Mouse (Mus musculus): ENCODE data around the gene Pigu. TPM values are rescaled to one million over a fixed set of nuclear protein-coding genes. Genes with fewer than 3 reads are reported as not detected.
A peak's percentile ranks its signal among the peaks of the same experiment; 100 is the strongest.

Gene Pigu
- polyA plus RNA-seq, 1 experiment from 2014 or later: 56.1 TPM

GRCm38 (mm10) chr2:155385731-155386533 is 28.7 kb upstream of the Pigu start:
- Histone ChIP-seq H3K4me3 (ENCODE audit: low read depth, low read length) (no peak overlapping the region), H3K4me2 (ENCODE audit: low read depth) (peak overlapping the region; percentile 9; the same call in 1 of the 2 replicates), H3K27me3 (ENCODE audit: control insufficient read depth, insufficient read depth, low read length) (no peaks in the 10 kb centered on the region), H3K9ac (ENCODE audit: low read length) (peak overlapping the region; percentile 6; the same call in 1 of the 2 replicates), H3K4me1 (ENCODE audit: control insufficient read depth, insufficient read depth, low read length) (peaks cover 20% of the 10 kb centered on the region), H3K9me3 (ENCODE audit: control insufficient read depth, low read length) (no peaks in the 10 kb centered on the region), H3K36me3 (ENCODE audit: control insufficient read depth, insufficient read depth, low read length) (peaks cover 3% of the 10 kb centered on the region; the same call in 1 of the 2 replicates), H3K27ac (ENCODE audit: low read depth, low read length) (no peak overlapping the region)
- 34% methylated on average over 18 of the region's 18 CpGs for WGBS
- peak; percentile 15 for DNase-seq (ENCODE audit: low spot score)
- no peak for ATAC-seq (ENCODE audit: insufficient read depth, low FRiP score, low TSS enrichment)

- Histone ChIP-seq H3K4me2 (ENCODE audit: low read depth) (peak overlapping the region; percentile 20; the same call in 1 of the 2 replicates), H3K27me3 (ENCODE audit: control insufficient read depth, insufficient read depth, low read length) (no peaks in the 10 kb centered on the region), H3K9ac (ENCODE audit: low read length) (no peak overlapping the region), H3K4me3 (ENCODE audit: low read depth, low read length) (no peak overlapping the region), H3K27ac (ENCODE audit: low read depth, low read length) (no peak overlapping the region), H3K36me3 (ENCODE audit: control insufficient read depth, insufficient read depth, low read length) (peaks cover 3% of the 10 kb centered on the region; the same call in 1 of the 2 replicates), H3K9me3 (ENCODE audit: control insufficient read depth, low read length) (no peaks in the 10 kb centered on the region), H3K4me1 (ENCODE audit: control insufficient read depth, insufficient read depth, low read length) (peaks cover 20% of the 10 kb centered on the region)
- no peak for ATAC-seq (ENCODE audit: insufficient read depth, low FRiP score, low TSS enrichment)
- 32% methylated on average over 7 of the region's 7 CpGs for WGBS
- DNase-seq (ENCODE audit: low spot score): peak; percentile 78
Observed at GRCm38 (mm10) chr2:155385090-155385489, 27.9 kb upstream of the Pigu start.

DNA sequence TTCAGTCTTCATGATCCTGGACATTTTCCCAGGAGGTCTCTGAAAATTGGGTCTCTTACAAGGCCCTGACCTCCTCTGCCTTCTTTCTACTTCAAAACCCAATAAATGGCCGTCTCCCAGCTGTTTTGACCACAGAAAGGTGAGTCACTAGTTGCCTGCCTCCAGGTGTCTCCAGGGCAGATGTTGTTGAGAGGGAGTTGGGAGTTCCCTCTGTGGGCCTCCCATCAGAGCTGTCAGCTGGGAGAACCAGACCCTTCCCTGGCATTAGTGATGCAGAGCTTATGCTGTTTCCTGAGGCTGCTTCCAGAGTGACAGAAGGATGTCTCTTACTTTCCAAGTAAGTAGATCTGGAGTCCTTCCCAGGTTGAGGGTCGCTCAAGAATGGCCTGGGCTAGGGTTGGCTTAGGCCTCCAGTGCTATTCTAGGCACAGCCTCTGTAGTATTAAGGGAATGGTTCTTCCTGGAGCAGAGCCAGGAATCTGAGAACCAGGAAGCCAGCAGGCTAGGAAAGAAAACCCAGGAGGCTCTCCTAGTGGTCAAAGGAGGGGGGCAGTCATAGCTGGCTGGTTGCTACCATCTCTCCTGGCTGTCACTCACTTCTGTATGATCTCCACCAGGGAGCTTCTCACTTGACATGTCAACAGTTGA is 25.7 kb upstream of the Pigu start:
- Histone ChIP-seq H3K4me2 (ENCODE audit: low read depth) (peak overlapping the region; percentile 82), H3K9ac (ENCODE audit: low read length) (no peak overlapping the region), H3K9me3 (ENCODE audit: control insufficient read depth, low read length) (no peaks in the 10 kb centered on the region), H3K4me3 (ENCODE audit: low read depth, low read length) (peak overlapping the region; percentile 80), H3K4me1 (ENCODE audit: control insufficient read depth, insufficient read depth, low read length) (peaks cover 20% of the 10 kb centered on the region), H3K27ac (ENCODE audit: low read depth, low read length) (no peak overlapping the region), H3K27me3 (ENCODE audit: control insufficient read depth, insufficient read depth, low read length) (no peaks in the 10 kb centered on the region), H3K36me3 (ENCODE audit: control insufficient read depth, insufficient read depth, low read length) (no peaks in the 10 kb centered on the region; the same call in 1 of the 2 replicates)
- DNase-seq (ENCODE audit: low spot score): no peak
- 82% methylated on average over 2 of the region's 2 CpGs for WGBS
- no peak for ATAC-seq (ENCODE audit: insufficient read depth, low FRiP score, low TSS enrichment)

- Histone ChIP-seq H3K9me3 (ENCODE audit: control insufficient read depth, low read length) (no peaks in the 10 kb centered on the region), H3K4me3 (ENCODE audit: low read depth, low read length) (peak overlapping the region; percentile 80), H3K4me2 (ENCODE audit: low read depth) (peak overlapping the region; percentile 82), H3K27ac (ENCODE audit: low read depth, low read length) (peak overlapping the region; percentile 98), H3K36me3 (ENCODE audit: control insufficient read depth, insufficient read depth, low read length) (no peaks in the 10 kb centered on the region), H3K27me3 (ENCODE audit: control insufficient read depth, insufficient read depth, low read length) (no peaks in the 10 kb centered on the region), H3K4me1 (ENCODE audit: control insufficient read depth, insufficient read depth, low read length) (peaks cover 20% of the 10 kb centered on the region), H3K9ac (ENCODE audit: low read length) (peak overlapping the region; percentile 96)
- ATAC-seq (ENCODE audit: insufficient read depth, low FRiP score, low TSS enrichment) (peak; percentile 28), DNase-seq (ENCODE audit: low spot score) (no peak)
- WGBS: 28% methylated on average over 6 of the region's 6 CpGs
Observed at GRCm38 (mm10) chr2:155382332-155382700, 25.1 kb upstream of the Pigu start.

DNA sequence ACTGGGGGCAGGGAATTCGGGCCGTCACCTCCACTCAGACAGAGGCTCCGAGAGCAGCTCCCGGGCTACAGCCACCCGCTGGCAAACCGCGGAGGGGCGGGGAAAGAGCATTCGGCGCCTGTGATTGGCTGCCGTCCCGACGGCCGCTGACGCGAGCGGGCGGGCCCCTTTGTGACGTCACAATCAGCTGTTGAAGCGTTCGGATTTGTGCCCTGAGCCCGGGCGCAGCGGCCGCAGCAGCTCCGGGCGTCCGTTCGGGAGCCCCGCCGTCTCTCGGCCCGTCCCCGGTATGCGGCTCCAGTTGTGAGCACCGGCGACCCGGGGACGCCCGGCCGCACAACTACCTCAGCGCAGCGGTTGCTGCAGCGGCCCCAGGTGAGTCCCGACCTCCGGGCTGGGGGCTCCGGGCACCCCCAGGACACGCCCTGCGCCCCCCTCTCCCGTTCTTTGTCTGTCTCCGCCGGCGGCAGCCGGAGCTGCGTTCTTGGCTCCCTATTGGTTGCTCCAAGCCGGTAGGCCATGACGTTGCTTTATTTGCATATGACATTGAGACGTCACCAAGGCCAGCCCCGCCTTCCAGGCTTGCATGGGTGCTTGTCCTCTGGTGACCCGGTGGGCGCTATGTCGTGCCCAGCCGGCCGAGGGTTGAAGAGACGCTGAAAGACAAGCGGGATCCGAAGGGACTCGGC is 24.6 kb upstream of the Pigu start:
- Histone ChIP-seq H3K4me3 (ENCODE audit: low read depth, low read length) (peak overlapping the region; percentile 80), H3K9me3 (ENCODE audit: control insufficient read depth, low read length) (no peaks in the 10 kb centered on the region), H3K9ac (ENCODE audit: low read length) (peak overlapping the region; percentile 96), H3K27me3 (ENCODE audit: control insufficient read depth, insufficient read depth, low read length) (no peaks in the 10 kb centered on the region), H3K4me2 (ENCODE audit: low read depth) (peak overlapping the region; percentile 82), H3K27ac (ENCODE audit: low read depth, low read length) (peak overlapping the region; percentile 98), H3K36me3 (ENCODE audit: control insufficient read depth, insufficient read depth, low read length) (no peaks in the 10 kb centered on the region), H3K4me1 (ENCODE audit: control insufficient read depth, insufficient read depth, low read length) (peaks cover 20% of the 10 kb centered on the region)
- peak; percentile 98 for DNase-seq (ENCODE audit: low spot score)
- under 1% methylated on average over 58 of the region's 68 CpGs for WGBS
- ATAC-seq (ENCODE audit: insufficient read depth, low FRiP score, low TSS enrichment): peak; percentile 94

DNA sequence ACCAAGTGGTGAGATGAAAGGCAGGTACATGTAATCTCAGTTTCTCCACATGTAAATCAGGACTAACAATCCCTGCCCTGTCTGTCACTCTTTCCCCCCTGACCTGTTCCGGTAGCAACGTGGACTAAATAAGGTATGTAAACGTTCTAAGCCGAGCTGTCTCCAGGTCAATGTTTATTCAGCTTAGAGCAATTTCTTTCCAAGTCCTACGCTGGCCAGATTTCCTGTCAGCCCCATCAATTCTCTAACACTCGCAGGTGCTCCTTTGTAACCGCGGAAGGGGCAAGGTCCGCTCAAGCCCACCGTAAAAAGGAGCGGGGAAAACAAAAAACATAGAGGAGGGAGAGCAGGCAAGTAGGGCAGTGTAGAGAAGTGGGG is 23.8 kb upstream of the Pigu start:
- peak overlapping the region; percentile 98 for H3K27ac ChIP-seq (ENCODE audit: low read depth, low read length)
- H3K9ac ChIP-seq (ENCODE audit: low read length): peak overlapping the region; percentile 96
- WGBS: 2% methylated on average over 11 of the region's 11 CpGs
- H3K9me3 ChIP-seq (ENCODE audit: control insufficient read depth, low read length): no peaks in the 10 kb centered on the region
- H3K4me3 ChIP-seq (ENCODE audit: low read depth, low read length): peak overlapping the region; percentile 80
- H3K36me3 ChIP-seq (ENCODE audit: control insufficient read depth, insufficient read depth, low read length): no peaks in the 10 kb centered on the region
- DNase-seq (ENCODE audit: low spot score): no peak
- H3K4me1 ChIP-seq (ENCODE audit: control insufficient read depth, insufficient read depth, low read length): peaks cover 14% of the 10 kb centered on the region
- no peak for ATAC-seq (ENCODE audit: insufficient read depth, low FRiP score, low TSS enrichment)
- H3K27me3 ChIP-seq (ENCODE audit: control insufficient read depth, insufficient read depth, low read length): no peaks in the 10 kb centered on the region
- peak overlapping the region; percentile 82 for H3K4me2 ChIP-seq (ENCODE audit: low read depth)

GRCm38 (mm10) chr2:155380261-155381059 is 23.2 kb upstream of the Pigu start, which contains the start of gene Trp53inp2:
Trp53inp2 (plus strand) TSS chr2:155381059.
- peak within 1 kb of the TSS; percentile 80 for H3K4me3 ChIP-seq (ENCODE audit: low read depth, low read length)
- H3K4me2 ChIP-seq (ENCODE audit: low read depth): peak within 1 kb of the TSS; percentile 82
- WGBS: 40% methylated on average over 8 of the region's 8 CpGs
- no peak for ATAC-seq (ENCODE audit: insufficient read depth, low FRiP score, low TSS enrichment)
- H3K27ac ChIP-seq (ENCODE audit: low read depth, low read length): peak within 1 kb of the TSS; percentile 98
- H3K9me3 ChIP-seq (ENCODE audit: control insufficient read depth, low read length): no peaks in the 10 kb centered on the region
- H3K27me3 ChIP-seq (ENCODE audit: control insufficient read depth, insufficient read depth, low read length): no peaks in the 10 kb centered on the region
- DNase-seq (ENCODE audit: low spot score): no peak
- no peaks in the 10 kb centered on the region for H3K36me3 ChIP-seq (ENCODE audit: control insufficient read depth, insufficient read depth, low read length)
- H3K4me1 ChIP-seq (ENCODE audit: control insufficient read depth, insufficient read depth, low read length): peaks cover 13% of the 10 kb centered on the region
- peak within 1 kb of the TSS; percentile 96 for H3K9ac ChIP-seq (ENCODE audit: low read length)

GRCm38 (mm10) chr2:155376191-155376590 is 19.0 kb upstream of the Pigu start:
- ATAC-seq (ENCODE audit: insufficient read depth, low FRiP score, low TSS enrichment): no peak

More at GRCm38 (mm10) chr2:155376191-155376590, 19.0 kb upstream of the Pigu start:
- H3K36me3 ChIP-seq (ENCODE audit: control insufficient read depth, insufficient read depth, low read length): no peaks in the 10 kb centered on the region
- DNase-seq (ENCODE audit: low spot score): no peak
- 79% methylated on average over 10 of the region's 10 CpGs for whole genome bisulfite sequencing
- H3K9me3 ChIP-seq (ENCODE audit: control insufficient read depth, low read length): no peaks in the 10 kb centered on the region
- no peak overlapping the region for H3K27ac ChIP-seq (ENCODE audit: low read depth, low read length)
- no peak overlapping the region for H3K9ac ChIP-seq (ENCODE audit: low read length)
- H3K27me3 ChIP-seq (ENCODE audit: control insufficient read depth, insufficient read depth, low read length): no peaks in the 10 kb centered on the region
- H3K4me3 ChIP-seq (ENCODE audit: low read depth, low read length): no peak overlapping the region
- no peaks in the 10 kb centered on the region for H3K4me1 ChIP-seq (ENCODE audit: control insufficient read depth, insufficient read depth, low read length)
- H3K4me2 ChIP-seq (ENCODE audit: low read depth): no peak overlapping the region

All from neural tube, embryonic 11.5 days (tissue).